Mouse (Mus musculus): ENCODE results near the gene Mettl25.

Gene Mettl25

DNA sequence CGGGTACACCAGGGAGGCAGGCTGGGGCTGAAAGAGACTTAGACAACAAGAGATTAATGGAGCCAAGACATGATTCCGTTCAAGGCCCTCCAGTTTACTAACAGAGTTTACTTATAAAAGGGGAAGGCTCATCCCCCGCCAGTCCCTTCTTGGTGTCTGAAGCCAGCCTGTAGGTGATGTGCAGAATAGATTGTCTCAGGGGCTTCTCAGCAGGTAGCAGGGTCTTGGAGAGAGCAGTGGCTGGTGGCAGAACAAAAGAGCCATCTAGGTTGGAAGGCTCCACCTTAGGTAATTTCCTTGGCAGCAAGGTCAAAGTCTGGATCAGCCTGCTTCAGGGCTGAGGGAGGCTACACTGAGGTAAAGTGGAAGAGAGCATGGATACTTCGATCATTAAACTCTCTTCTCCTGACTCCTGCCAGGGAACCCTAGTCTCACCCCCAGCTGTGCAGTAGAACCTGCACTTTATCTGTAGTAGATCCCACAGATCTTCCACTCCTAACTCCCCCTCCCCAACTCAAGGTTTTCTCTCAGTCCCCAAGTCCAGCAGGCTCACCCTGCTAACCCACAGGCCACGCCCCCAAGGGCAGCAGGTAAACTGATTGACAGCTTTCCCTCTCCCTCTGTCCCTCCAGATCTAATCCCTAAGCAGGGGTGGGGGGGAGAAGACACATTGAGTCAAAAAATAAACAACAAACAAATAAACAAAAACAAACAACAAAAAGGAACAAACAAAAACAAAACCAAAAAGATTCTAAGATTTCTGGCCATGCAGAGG is 87.2 kb downstream of the Mettl25 start:
- DNase-seq (ENCODE audit: low spot score), result no peak

DNA sequence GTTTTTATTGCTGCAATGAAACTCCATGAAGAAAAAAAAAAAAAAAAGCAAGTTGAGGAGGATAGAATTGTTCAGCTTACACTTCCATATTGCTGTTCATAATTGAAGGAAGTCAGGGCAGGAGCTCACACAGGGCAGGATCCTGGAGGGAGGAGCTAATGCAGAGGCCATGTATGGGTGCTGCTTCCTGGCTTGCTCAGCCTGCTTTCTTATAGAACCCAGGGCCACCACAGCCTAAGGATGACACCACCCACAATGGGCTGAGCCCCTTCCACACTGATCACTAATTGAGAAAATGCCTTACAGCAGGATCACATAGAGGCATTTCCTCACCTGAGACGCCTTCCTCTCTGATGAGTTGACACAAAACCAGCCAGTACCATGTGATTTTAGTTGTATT is 95.2 kb downstream of the Mettl25 start:
- no peak for DNase-seq (ENCODE audit: low spot score)

DNA sequence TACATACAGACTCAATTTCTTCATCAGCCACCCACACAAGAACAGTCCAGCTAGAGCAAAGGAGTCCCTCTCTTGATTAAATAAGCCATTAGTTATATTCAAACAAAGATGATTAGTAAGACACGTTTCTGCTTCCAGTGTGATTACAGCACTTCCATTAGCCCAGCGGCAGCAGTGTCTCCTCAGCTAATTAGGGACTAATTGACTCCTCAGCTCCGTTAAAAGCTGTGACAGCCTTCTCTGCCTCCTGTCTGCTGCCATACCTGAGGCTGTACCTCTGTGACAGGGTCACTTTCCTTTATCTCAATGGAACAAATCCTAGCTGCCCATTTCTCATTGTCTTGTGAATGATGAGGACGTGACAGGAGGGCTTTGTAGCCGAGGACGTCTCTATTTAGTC is 99.4 kb downstream of the Mettl25 start:
- DNase-seq (ENCODE audit: low spot score), result no peak

DNA sequence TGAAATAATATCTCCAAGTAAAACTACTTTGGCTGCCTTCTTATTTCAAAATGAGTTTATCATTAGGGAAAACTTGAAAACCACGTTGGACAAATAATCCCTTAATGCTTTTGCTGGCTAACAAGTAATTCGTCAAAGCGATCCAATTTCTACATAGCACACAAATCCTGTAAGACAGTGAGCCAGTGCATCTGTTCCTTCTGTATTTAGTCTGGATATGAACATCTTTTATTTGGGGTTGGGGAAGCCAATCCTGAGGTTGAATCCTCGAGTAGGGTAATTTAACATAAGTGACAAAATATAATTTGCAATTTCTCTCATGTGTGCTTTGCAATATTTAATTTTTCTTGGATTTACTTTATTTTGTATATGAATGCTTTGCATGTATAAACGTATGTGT is 102.2 kb downstream of the Mettl25 start:
- no peak for DNase-seq (ENCODE audit: low spot score)

DNA sequence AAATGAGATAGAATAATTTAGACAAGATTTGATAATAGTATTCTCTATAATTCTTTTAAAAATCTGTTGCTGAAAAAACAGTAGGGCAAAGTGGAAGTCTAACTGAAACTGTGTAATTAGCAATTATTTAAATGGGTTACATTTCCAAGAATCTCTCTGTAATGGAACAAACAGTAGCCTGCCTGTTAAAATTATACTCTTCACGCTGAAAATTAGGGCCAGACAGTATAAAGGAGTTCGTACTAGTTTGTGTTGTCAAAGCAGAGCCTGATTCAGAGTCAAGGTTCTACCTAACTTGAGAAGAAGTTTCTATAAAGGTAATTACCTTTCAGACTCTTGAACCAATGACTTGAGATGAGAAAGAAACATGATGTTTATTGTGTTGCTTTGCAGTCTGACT is 113.4 kb downstream of the Mettl25 start:
- no peak for DNase-seq (ENCODE audit: low spot score)

DNA sequence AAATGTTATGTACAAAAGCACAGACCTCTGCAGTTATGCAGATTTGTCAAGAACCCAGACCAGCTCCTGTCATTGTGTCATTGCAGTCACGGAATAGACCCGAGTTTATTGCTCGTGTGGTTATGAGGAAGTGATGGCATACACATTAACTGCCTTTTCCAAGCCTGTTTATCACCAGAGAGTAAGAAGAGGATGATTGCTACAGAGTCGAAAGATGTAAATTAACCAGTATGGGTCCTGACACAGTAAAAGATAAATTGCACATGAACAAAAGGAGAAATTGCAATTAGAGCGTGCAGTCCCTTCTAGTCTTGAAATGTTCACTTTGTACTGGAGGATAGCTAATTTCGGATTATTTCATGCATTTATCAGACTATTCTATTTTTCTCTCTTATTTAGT is 113.8 kb downstream of the Mettl25 start:
- DNase-seq (ENCODE audit: low spot score), result no peak

DNA sequence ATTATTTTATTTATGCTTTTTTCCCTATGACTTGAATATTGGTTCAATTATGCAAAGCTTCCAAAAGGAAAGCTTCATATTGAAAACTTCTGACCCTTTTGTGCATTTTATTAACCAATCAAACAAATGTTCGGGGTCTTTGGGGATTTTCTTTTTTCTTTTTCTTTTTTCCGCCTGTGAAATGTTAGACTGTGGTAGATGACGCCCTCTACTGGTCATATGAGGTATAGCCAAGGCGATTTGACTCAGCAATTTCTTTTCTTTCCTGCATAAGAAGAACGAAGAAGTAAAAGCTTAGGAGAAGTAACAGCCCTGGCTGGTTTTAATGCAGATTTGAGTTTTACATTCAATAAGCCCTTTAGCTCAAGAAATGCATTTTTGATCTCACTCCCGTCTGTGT is 126.3 kb downstream of the Mettl25 start:
- DNase-seq (ENCODE audit: low spot score), result peak; percentile 31

DNA sequence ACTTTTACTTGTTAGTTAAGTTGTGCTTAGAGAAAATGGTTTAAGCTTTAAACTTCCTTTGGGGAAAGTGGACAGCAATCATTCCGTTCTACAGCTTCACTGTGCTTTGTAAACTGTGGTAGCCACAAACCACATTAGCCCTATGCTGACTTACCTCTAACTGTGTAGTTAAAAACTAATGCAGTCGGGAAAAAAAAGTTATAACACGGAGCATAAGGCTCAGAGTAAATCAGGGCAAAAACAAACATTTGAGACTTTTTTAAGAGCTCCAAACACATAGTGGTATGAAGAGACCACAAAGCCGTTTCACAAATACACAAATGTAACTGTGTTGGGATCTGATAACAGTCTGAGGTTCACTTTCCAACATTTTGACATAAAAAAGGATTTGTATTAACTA is 126.8 kb downstream of the Mettl25 start:
- DNase-seq (ENCODE audit: low spot score), result no peak

DNA sequence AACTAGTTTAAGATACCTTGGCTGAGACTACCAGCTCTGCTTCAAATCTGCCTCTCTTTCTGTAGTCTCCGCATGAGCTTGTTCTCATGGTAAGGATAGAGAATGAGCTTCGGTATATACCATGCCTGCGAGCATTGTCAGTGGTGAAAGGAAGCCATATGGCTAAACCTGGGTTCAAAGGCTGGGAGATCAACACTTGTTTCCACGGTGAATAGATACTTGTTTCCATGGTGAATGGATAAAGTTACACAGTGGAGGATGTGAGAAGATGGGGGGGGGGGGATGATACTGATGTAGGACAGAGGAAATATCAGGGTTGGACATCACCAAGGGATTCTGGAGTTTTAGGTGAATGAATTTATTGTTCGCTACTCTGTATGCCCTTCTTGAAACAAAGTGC is 128.0 kb downstream of the Mettl25 start:
- DNase-seq (ENCODE audit: low spot score), result no peak

All from adipocyte (in vitro differentiated cells).